Mouse (Mus musculus) midbrain, embryonic 12.5 days (tissue): ENCODE results near the gene Rab5b. TPM values are rescaled to one million over a fixed set of nuclear protein-coding genes. Genes with fewer than 3 reads are reported as not detected.

Experiments
- ATAC-seq: fragments of 200-750 bp; cut with Nextera tagmentation; 2 replicates; pipeline ENCODE4 v1.8.0; 2017; ENCODE audit warnings: low read depth, moderate TSS enrichment, moderate library complexity; ENCODE audit not compliant: low FRiP score
- H3K27ac ChIP-seq: fragments of 300-500 bp; sonication (generic); replicated peaks from 2 replicates; pipeline ENCODE4 v1.5.1; 2016; ENCODE audit warnings: mild to moderate bottlenecking
- H3K27me3 ChIP-seq: fragments of 300-500 bp; sonication (generic); 2 replicates; pipeline ENCODE4 v1.6.1; 2016; ENCODE audit warnings: mild to moderate bottlenecking
- H3K36me3 ChIP-seq: fragments of 300-500 bp; sonication (generic); 2 replicates; pipeline ENCODE4 v1.6.1; 2016
- H3K4me1 ChIP-seq: fragments of 300-500 bp; sonication (generic); 2 replicates; pipeline ENCODE4 v1.6.1; 2016
- H3K4me2 ChIP-seq: fragments of 300-500 bp; sonication (generic); replicated peaks from 2 replicates; pipeline ENCODE4 v1.6.1; 2016; ENCODE audit warnings: mild to moderate bottlenecking, moderate library complexity
- H3K4me3 ChIP-seq: fragments of 300-500 bp; sonication (generic); 2 replicates; pipeline ENCODE4 v1.5.1; 2016; ENCODE audit warnings: mild to moderate bottlenecking
- H3K9ac ChIP-seq: fragments of 300-500 bp; sonication (generic); replicated peaks from 2 replicates; pipeline ENCODE4 v1.6.1; 2016; ENCODE audit warnings: mild to moderate bottlenecking, moderate library complexity
- H3K9me3 ChIP-seq: fragments of 300-500 bp; sonication (generic); 2 replicates; pipeline ENCODE4 v1.6.1; 2016; ENCODE audit warnings: mild to moderate bottlenecking
- WGBS: fragments of 180-500 bp; shearing (Covaris S2); methylation state at CpG from one replicate; pipeline ENCODE4 v1.1.7; 2016; 5-methylcytosine and 5-hydroxymethylcytosine counted together
- polyA plus RNA-seq: library from polyadenylated mRNA; unstranded; fragments of >200 nt; fragmentation: Nextera tagmentation; extraction: Ambion mirVana; gene quantifications from 2 replicates; pipeline ENCODE4 v1.2.1, GENCODE M21; 2016

The Rab5b gene
- polyA plus RNA-seq, 1 experiment from 2014 or later, result 96.5 TPM

GRCm38 (mm10) chr10:128695411-128695991, 563 bp downstream of the Rab5b start:
- H3K9ac ChIP-seq, result peak overlapping the region; percentile 93
- H3K9me3 ChIP-seq, result no peaks in the 10 kb centered on the region
- no peak for ATAC-seq
- peaks cover 12% of the 10 kb centered on the region for H3K4me1 ChIP-seq
- H3K27ac ChIP-seq, result peak overlapping the region; percentile 98
- H3K36me3 ChIP-seq, result peaks cover 23% of the 10 kb centered on the region
- peak overlapping the region; percentile 73 for H3K4me2 ChIP-seq
- WGBS, result 1% methylated on average over 22 of the region's 22 CpGs
- H3K4me3 ChIP-seq, result peak overlapping the region; percentile 91
- no peaks in the 10 kb centered on the region for H3K27me3 ChIP-seq

GRCm38 (mm10) chr10:128674469-128675008, 21.5 kb downstream of the Rab5b start:
- peak overlapping the region; percentile 69 for H3K9ac ChIP-seq
- H3K27ac ChIP-seq, result peak overlapping the region; percentile 68
- 4% methylated on average over 9 of the region's 9 CpGs for WGBS
- ATAC-seq, result no peak
- peaks cover 13% of the 10 kb centered on the region for H3K4me1 ChIP-seq
- H3K4me3 ChIP-seq, result peak overlapping the region; percentile 76
- peak overlapping the region; percentile 95 for H3K4me2 ChIP-seq
- H3K9me3 ChIP-seq, result no peaks in the 10 kb centered on the region
- peaks cover 11% of the 10 kb centered on the region for H3K27me3 ChIP-seq
- H3K36me3 ChIP-seq, result peaks cover 9% of the 10 kb centered on the region

- WGBS, result under 1% methylated on average over 60 of the region's 60 CpGs
- Histone ChIP-seq H3K27ac (peak within 1 kb of the TSS; percentile 68), H3K4me3 (peak within 1 kb of the TSS; percentile 76), H3K9ac (peak within 1 kb of the TSS; percentile 69), H3K4me2 (peak within 1 kb of the TSS; percentile 95), H3K4me1 (peaks cover 13% of the 10 kb centered on the region), H3K27me3 (peaks cover 11% of the 10 kb centered on the region), H3K9me3 (no peaks in the 10 kb centered on the region), H3K36me3 (0 out of 2 replicates have a peak, but pooled peaks cover 3% of the 10 kb centered on the region)
- peak; percentile 96 for ATAC-seq
Measured at GRCm38 (mm10) chr10:128673763-128674468, 22.1 kb downstream of the Rab5b start, which contains the start of gene Suox. Suox (minus strand) TSS chr10:128674073.

- Histone ChIP-seq H3K9ac (no peak overlapping the region), H3K4me1 (peaks cover 21% of the 10 kb centered on the region), H3K27ac (no peak overlapping the region), H3K4me2 (no peak overlapping the region), H3K36me3 (0 out of 2 replicates have a peak, but pooled peaks cover 3% of the 10 kb centered on the region), H3K9me3 (no peaks in the 10 kb centered on the region), H3K27me3 (peaks cover 11% of the 10 kb centered on the region), H3K4me3 (no peak overlapping the region)
- no peak for ATAC-seq
- WGBS, result 94% methylated on average over 9 of the region's 9 CpGs
Measured at GRCm38 (mm10) chr10:128671148-128671547, 24.9 kb downstream of the Rab5b start.

- under 1% methylated on average over 41 of the region's 42 CpGs for WGBS
Measured at GRCm38 (mm10) chr10:128668790-128669672, 27.0 kb downstream of the Rab5b start.

GRCm38 (mm10) chr10:128665806-128666205, 30.3 kb downstream of the Rab5b start:
- Histone ChIP-seq H3K9me3 (no peaks in the 10 kb centered on the region), H3K27me3 (0 out of 2 replicates have a peak, but pooled peaks cover 3% of the 10 kb centered on the region), H3K4me1 (peaks cover 8% of the 10 kb centered on the region), H3K27ac (no peak overlapping the region), H3K9ac (no peak overlapping the region), H3K4me3 (no peak overlapping the region), H3K36me3 (no peaks in the 10 kb centered on the region), H3K4me2 (no peak overlapping the region)
- WGBS, result 95% methylated on average over 2 of the region's 2 CpGs
- ATAC-seq, result no peak

More at GRCm38 (mm10) chr10:128668790-128669672, 27.0 kb downstream of the Rab5b start:
- Histone ChIP-seq H3K27ac (no peak overlapping the region; the same call in 1 of the 2 replicates), H3K27me3 (peaks cover 11% of the 10 kb centered on the region), H3K9ac (peak overlapping the region; percentile 72), H3K4me1 (peaks cover 16% of the 10 kb centered on the region), H3K36me3 (0 out of 2 replicates have a peak, but pooled peaks cover 3% of the 10 kb centered on the region), H3K4me2 (peak overlapping the region; percentile 70), H3K9me3 (no peaks in the 10 kb centered on the region), H3K4me3 (peak overlapping the region; percentile 61)
- ATAC-seq, result peak; percentile 48; the same call in 1 of the 2 replicates

- H3K9ac ChIP-seq, result no peak overlapping the region
- no peak overlapping the region for H3K4me2 ChIP-seq
- no peaks in the 10 kb centered on the region for H3K36me3 ChIP-seq
- 0 out of 2 replicates have a peak, but pooled peaks cover 3% of the 10 kb centered on the region for H3K27me3 ChIP-seq
- H3K4me3 ChIP-seq, result no peak overlapping the region
- peaks cover 8% of the 10 kb centered on the region for H3K4me1 ChIP-seq
- no peaks in the 10 kb centered on the region for H3K9me3 ChIP-seq
- 87% methylated on average over 3 of the region's 3 CpGs for WGBS
- ATAC-seq, result no peak
- no peak overlapping the region for H3K27ac ChIP-seq
Measured at GRCm38 (mm10) chr10:128665307-128665706, 30.8 kb downstream of the Rab5b start.

GRCm38 (mm10) chr10:128664808-128665207, 31.3 kb downstream of the Rab5b start:
- Histone ChIP-seq H3K4me1 (peaks cover 8% of the 10 kb centered on the region), H3K9ac (no peak overlapping the region), H3K27me3 (no peaks in the 10 kb centered on the region), H3K4me2 (no peak overlapping the region), H3K9me3 (no peaks in the 10 kb centered on the region), H3K27ac (no peak overlapping the region), H3K4me3 (no peak overlapping the region), H3K36me3 (no peaks in the 10 kb centered on the region)
- no peak for ATAC-seq
- 81% methylated on average over 3 of the region's 3 CpGs for WGBS

- WGBS, result 71% methylated on average over 5 of the region's 5 CpGs
- H3K9ac ChIP-seq, result no peak overlapping the region
- H3K4me3 ChIP-seq, result no peak overlapping the region
- no peak overlapping the region for H3K4me2 ChIP-seq
- H3K36me3 ChIP-seq, result no peaks in the 10 kb centered on the region
- no peaks in the 10 kb centered on the region for H3K27me3 ChIP-seq
- H3K27ac ChIP-seq, result no peak overlapping the region
- no peaks in the 10 kb centered on the region for H3K9me3 ChIP-seq
- H3K4me1 ChIP-seq, result peaks cover 5% of the 10 kb centered on the region
- no peak for ATAC-seq
Measured at GRCm38 (mm10) chr10:128663441-128664220, 32.4 kb downstream of the Rab5b start.

GRCm38 (mm10) chr10:128662465-128662864, 33.6 kb downstream of the Rab5b start:
- Histone ChIP-seq H3K4me3 (no peak overlapping the region), H3K4me1 (no peaks in the 10 kb centered on the region), H3K36me3 (no peaks in the 10 kb centered on the region), H3K27ac (no peak overlapping the region), H3K27me3 (no peaks in the 10 kb centered on the region), H3K9ac (no peak overlapping the region), H3K4me2 (no peak overlapping the region), H3K9me3 (no peaks in the 10 kb centered on the region)
- no peak for ATAC-seq

- H3K9me3 ChIP-seq, result no peaks in the 10 kb centered on the region
- WGBS, result 57% methylated on average over 9 of the region's 9 CpGs
- no peaks in the 10 kb centered on the region for H3K27me3 ChIP-seq
- no peak overlapping the region for H3K27ac ChIP-seq
- no peak overlapping the region for H3K4me2 ChIP-seq
- no peaks in the 10 kb centered on the region for H3K36me3 ChIP-seq
- ATAC-seq, result no peak
- no peak overlapping the region for H3K9ac ChIP-seq
- H3K4me3 ChIP-seq, result no peak overlapping the region
- H3K4me1 ChIP-seq, result no peaks in the 10 kb centered on the region
Measured at GRCm38 (mm10) chr10:128659490-128659889, 36.6 kb downstream of the Rab5b start.
